In genomic region chr19:22930368-22930834, GRCm38 (mm10) we compare ENCODE assay signal across 8 mouse cellular contexts.
DNase-seq lines count a peak whose midpoint lies in the region; ATAC-seq lines count a peak whose summit lies in the region.

No protein-coding gene starts in this region.

- no peak overlapping the region for H3K9ac ChIP-seq in kidney, embryonic 16.5 days (replicated peaks; ENCODE audit: low read length)

- intact Hi-C loops in heart, postnatal 10 days (cut with DNase I) = no loop called here

- no peak for ATAC-seq in kidney, embryonic 16.5 days (ENCODE audit: low FRiP score, low TSS enrichment)
- no peak for ATAC-seq in megakaryocyte progenitor cell, adult 5-6 weeks (replicated peaks; ENCODE audit: poor library complexity)

- no peak overlapping the region for H3K4me3 ChIP-seq in kidney, embryonic 16.5 days (ENCODE audit: low read length)

- WGBS in kidney, embryonic 16.5 days = 63% methylated on average over 7 of the region's 7 CpGs

- H3K27me3 ChIP-seq in kidney, embryonic 16.5 days (ENCODE audit: insufficient read depth, low read length) = no peaks in the 10 kb centered on the region

- H3K9me3 ChIP-seq in kidney, embryonic 16.5 days (ENCODE audit: low read length) = no peaks in the 10 kb centered on the region

- H3K4me2 ChIP-seq in kidney, embryonic 16.5 days (replicated peaks; ENCODE audit: low read depth, low read length) = no peak overlapping the region

- no peak overlapping the region for H3K27ac ChIP-seq in kidney, embryonic 16.5 days (ENCODE audit: low read length)

- H3K36me3 ChIP-seq in kidney, embryonic 16.5 days (ENCODE audit: insufficient read depth, low read length) = no peaks in the 10 kb centered on the region

- H3K4me1 ChIP-seq in kidney, embryonic 16.5 days (ENCODE audit: insufficient read depth, low read length) = no peaks in the 10 kb centered on the region

- peak; percentile 56 for DNase-seq in kidney, adult 11 months
- DNase-seq in adrenal gland, adult (ENCODE audit: inconsistent age in 2 of 2, low spot score in 1 of 2) = peak; percentile 52 to 82
- DNase-seq in cerebellum, postnatal 14 days = peak; percentile 70 to 78
- peak; percentile 65 to 70 for DNase-seq in heart, postnatal 10 days
- DNase-seq in lung, postnatal 14 days = peak; percentile 72
- DNase-seq in thymus, postnatal 25 days = no peak
